Comparison of ENCODE assay signal across 40 mouse cellular contexts in genomic region chr6:55407345-55407744, GRCm38 (mm10). TPM values are rescaled to one million over a fixed set of nuclear protein-coding genes. Genes with fewer than 3 reads are reported as not detected.
"Had no signal": no experiment of that assay in that cellular context is flagged by ENCODE, and none has a peak within 500 bp of the region (broad histone marks: within the 10 kb centered on the region; RNA-seq: fewer than 3 reads in every experiment).

No protein-coding gene starts in this region.

- H3K4me3 ChIP-seq: heart, embryonic 10.5 days; heart, embryonic 12.5 days; heart, embryonic 15.5 days; hindbrain, embryonic 13.5 days; hindbrain, embryonic 15.5 days; kidney, embryonic 15.5 days; limb, embryonic 13.5 days; limb, embryonic 15.5 days; liver, embryonic 12.5 days had no signal

- H3K9ac ChIP-seq: heart, embryonic 12.5 days; heart, embryonic 15.5 days; hindbrain, embryonic 13.5 days; hindbrain, embryonic 15.5 days; kidney, embryonic 15.5 days; limb, embryonic 13.5 days; limb, embryonic 15.5 days; liver, embryonic 12.5 days; liver, embryonic 14.5 days had no signal

- H3K27me3 ChIP-seq: heart, embryonic 15.5 days; hindbrain, embryonic 15.5 days; kidney, embryonic 15.5 days; limb, embryonic 13.5 days; limb, embryonic 15.5 days had no signal

- H3K4me2 ChIP-seq: heart, embryonic 12.5 days; heart, embryonic 15.5 days; hindbrain, embryonic 13.5 days; hindbrain, embryonic 15.5 days; kidney, embryonic 15.5 days; limb, embryonic 13.5 days; limb, embryonic 15.5 days; liver, embryonic 12.5 days had no signal

- H3K36me3 ChIP-seq: heart, embryonic 10.5 days; heart, embryonic 12.5 days; heart, embryonic 15.5 days; hindbrain, embryonic 13.5 days; hindbrain, embryonic 15.5 days; kidney, embryonic 15.5 days; limb, embryonic 13.5 days; limb, embryonic 15.5 days; liver, embryonic 12.5 days had no signal

- H3K4me1 ChIP-seq: liver, embryonic 12.5 days had no signal

- ATAC-seq: intestine, embryonic 16.5 days; liver, embryonic 12.5 days had no signal

- H3K9me3 ChIP-seq: heart, embryonic 10.5 days; heart, embryonic 12.5 days; heart, embryonic 15.5 days; hindbrain, embryonic 13.5 days; hindbrain, embryonic 15.5 days; kidney, embryonic 15.5 days; limb, embryonic 13.5 days; limb, embryonic 15.5 days; liver, embryonic 12.5 days had no signal

- H3K27ac ChIP-seq: heart, embryonic 10.5 days; heart, embryonic 15.5 days; hindbrain, embryonic 15.5 days; hindbrain, postnatal 0 days; kidney, embryonic 15.5 days; kidney, postnatal 0 days; limb, embryonic 13.5 days; limb, embryonic 15.5 days; liver, embryonic 12.5 days; liver, embryonic 14.5 days had no signal

- DNase-seq: gastrocnemius, postnatal 14 days; gastrocnemius, postnatal 36 days; heart, postnatal 36 days; kidney, adult 11 months; kidney, adult 2 months; kidney, adult 9 months; kidney, postnatal 14 days; kidney, postnatal 36 days; layer of hippocampus, adult 9-11 months; layer of hippocampus, postnatal 36 days; left cerebral cortex, postnatal 4 days had no signal

RNA-seq across cellular contexts. Expression of gene Ghrhr, which starts 31.2 kb away (rescaled TPM):
- total RNA-seq: gastrocnemius, adult 18-20 months; gastrocnemius, adult 8-10 months; gastrocnemius, postnatal 14 days; gastrocnemius, postnatal 36 days; heart, adult 18-20 months; heart, adult 8-10 months; heart, postnatal 36 days; hematopoietic stem cell, adult 5-6 weeks; hindbrain, postnatal 0 days; layer of hippocampus, adult 18-20 months; layer of hippocampus, adult 8-10 months; layer of hippocampus, postnatal 14 days; layer of hippocampus, postnatal 36 days; left cerebral cortex, adult 18-20 months; left cerebral cortex, adult 8-10 months; left cerebral cortex, postnatal 10 days; left cerebral cortex, postnatal 25 days; left cerebral cortex, postnatal 4 days had no signal
- polyA plus RNA-seq: heart, embryonic 10.5 days; heart, embryonic 12.5 days; heart, embryonic 15.5 days; heart, postnatal 0 days; hindbrain, embryonic 11.5 days; hindbrain, embryonic 13.5 days; hindbrain, embryonic 15.5 days; hindbrain, postnatal 0 days; limb, embryonic 11.5 days; limb, embryonic 13.5 days; limb, embryonic 15.5 days; liver, embryonic 12.5 days; liver, embryonic 16.5 days had no signal

RNA-seq across cellular contexts. Expression of gene Adcyap1r1, which starts 44.4 kb away (rescaled TPM):
- total RNA-seq: hematopoietic stem cell, adult 5-6 weeks had no signal
